In genomic region chrX:99249038-99249607, GRCm38 (mm10) we compare ENCODE assay signal across 22 mouse cellular contexts.
A peak's percentile ranks its signal among the peaks of the same experiment; 100 is the strongest.
DNase-seq lines count a peak whose midpoint lies in the region; ATAC-seq and TF ChIP-seq lines count a peak whose summit lies in the region.
"Had no signal": no experiment of that assay in that cellular context is flagged by ENCODE, and none has a peak within 500 bp of the region (broad histone marks: within the 10 kb centered on the region; RNA-seq: fewer than 3 reads in every experiment).

No protein-coding gene starts in this region.

- TF ChIP-seq CTCF in brain, embryonic 14.5 days (IDR thresholded peaks at IDR 0.05; ENCODE audit: borderline replicate concordance, extremely low read depth, insufficient read depth, insufficient read length) = no peak

- no peak overlapping the region for H3K27ac ChIP-seq in forebrain, embryonic 15.5 days (replicated peaks)
- H3K27ac ChIP-seq in forebrain, embryonic 12.5 days = no peak overlapping the region
- H3K27ac ChIP-seq in limb, embryonic 14.5 days (replicated peaks; ENCODE audit: low read depth, low read length) = no peak overlapping the region
- H3K27ac ChIP-seq in neural tube, embryonic 15.5 days (replicated peaks) = no peak overlapping the region
- H3K27ac ChIP-seq: embryonic facial prominence, embryonic 15.5 days; heart, embryonic 10.5 days; hindbrain, embryonic 14.5 days; kidney, embryonic 15.5 days had no signal

- no peak overlapping the region for H3K9ac ChIP-seq in forebrain, embryonic 15.5 days (replicated peaks)
- H3K9ac ChIP-seq in forebrain, embryonic 12.5 days = no peak overlapping the region
- H3K9ac ChIP-seq in limb, embryonic 14.5 days (ENCODE audit: low read depth, low read length, severe bottlenecking) = no peak overlapping the region
- no peak overlapping the region for H3K9ac ChIP-seq in neural tube, embryonic 15.5 days (replicated peaks)
- H3K9ac ChIP-seq: embryonic facial prominence, embryonic 15.5 days; hindbrain, embryonic 14.5 days; kidney, embryonic 15.5 days had no signal

- H3K36me3 ChIP-seq in forebrain, embryonic 15.5 days = no peaks in the 10 kb centered on the region
- H3K36me3 ChIP-seq in forebrain, embryonic 12.5 days (replicated peaks) = no peaks in the 10 kb centered on the region
- no peaks in the 10 kb centered on the region for H3K36me3 ChIP-seq in limb, embryonic 14.5 days (ENCODE audit: control insufficient read depth, insufficient read depth, low read length)
- H3K36me3 ChIP-seq in neural tube, embryonic 15.5 days = no peaks in the 10 kb centered on the region
- H3K36me3 ChIP-seq: embryonic facial prominence, embryonic 15.5 days; heart, embryonic 10.5 days; kidney, embryonic 15.5 days had no signal

- TF ChIP-seq POLR2A in brain, embryonic 14.5 days (IDR thresholded peaks at IDR 0.05; ENCODE audit: borderline replicate concordance, extremely low read depth, insufficient read depth, insufficient read length, poor library complexity, severe bottlenecking) = no peak
- TF ChIP-seq POLR2A in limb, embryonic 14.5 days (IDR thresholded peaks at IDR 0.05; ENCODE audit: borderline replicate concordance, extremely low read depth, insufficient read depth, insufficient read length) = no peak

- H3K4me2 ChIP-seq in forebrain, embryonic 15.5 days (replicated peaks) = no peak overlapping the region
- H3K4me2 ChIP-seq in forebrain, embryonic 12.5 days = no peak overlapping the region
- H3K4me2 ChIP-seq in limb, embryonic 14.5 days (replicated peaks; ENCODE audit: low read depth, low read length, severe bottlenecking) = no peak overlapping the region
- no peak overlapping the region for H3K4me2 ChIP-seq in neural tube, embryonic 15.5 days
- H3K4me2 ChIP-seq: embryonic facial prominence, embryonic 15.5 days; hindbrain, embryonic 14.5 days; kidney, embryonic 15.5 days had no signal

- no peaks in the 10 kb centered on the region for H3K4me1 ChIP-seq in forebrain, embryonic 15.5 days
- H3K4me1 ChIP-seq in forebrain, embryonic 12.5 days = no peaks in the 10 kb centered on the region
- no peaks in the 10 kb centered on the region for H3K4me1 ChIP-seq in limb, embryonic 14.5 days (ENCODE audit: control insufficient read depth, insufficient read depth, low read length)
- H3K4me1 ChIP-seq in neural tube, embryonic 15.5 days = no peaks in the 10 kb centered on the region
- H3K4me1 ChIP-seq: embryonic facial prominence, embryonic 15.5 days; heart, embryonic 10.5 days; kidney, embryonic 15.5 days had no signal

- H3K9me3 ChIP-seq in forebrain, embryonic 15.5 days = no peaks in the 10 kb centered on the region
- H3K9me3 ChIP-seq in forebrain, embryonic 12.5 days = no peaks in the 10 kb centered on the region
- no peaks in the 10 kb centered on the region for H3K9me3 ChIP-seq in limb, embryonic 14.5 days (ENCODE audit: control insufficient read depth, low read length)
- H3K9me3 ChIP-seq in neural tube, embryonic 15.5 days (replicated peaks) = no peaks in the 10 kb centered on the region
- H3K9me3 ChIP-seq: embryonic facial prominence, embryonic 15.5 days; heart, embryonic 10.5 days; kidney, embryonic 15.5 days had no signal

- peak; percentile 75 for DNase-seq in brain, embryonic 14.5 days (ENCODE audit: low read depth)
- DNase-seq in forelimb bud, embryonic 11.5 days (ENCODE audit: low read depth, low spot score) = peak; percentile 62
- DNase-seq in limb, embryonic 14.5 days (ENCODE audit: low spot score) = peak; percentile 6
- no peak for DNase-seq in urinary bladder, adult 18-20 months (ENCODE audit: low spot score in 2 of 2)
- DNase-seq: adrenal gland, adult 2 months; adrenal gland, postnatal 25 days; cerebellum, adult 11 months; cerebellum, adult 8-10 months; cerebellum, postnatal 14 days; gastrocnemius, postnatal 36 days; heart, adult 18-20 months; heart, postnatal 10 days; kidney, adult 2 months had no signal

- ATAC-seq in forebrain, embryonic 15.5 days (replicated peaks) = peak; percentile 79
- no peak; the same call in 1 of the 2 replicates for ATAC-seq in forebrain, embryonic 12.5 days (ENCODE audit: low FRiP score)
- no peak; the same call in 1 of the 2 replicates for ATAC-seq in limb, embryonic 14.5 days (ENCODE audit: low FRiP score, low read depth)
- no peak for ATAC-seq in neural tube, embryonic 15.5 days (ENCODE audit: low FRiP score)
- ATAC-seq: intestine, embryonic 16.5 days had no signal

- 48% methylated on average over 5 of the region's 5 CpGs for WGBS in forebrain, embryonic 15.5 days
- WGBS in forebrain, embryonic 12.5 days = 69% methylated on average over 5 of the region's 5 CpGs
- WGBS in limb, embryonic 14.5 days = 43% methylated on average over 5 of the region's 5 CpGs
- 52% methylated on average over 5 of the region's 5 CpGs for WGBS in neural tube, embryonic 15.5 days

- no peaks in the 10 kb centered on the region for H3K27me3 ChIP-seq in forebrain, embryonic 15.5 days
- peaks cover 76% of the 10 kb centered on the region for H3K27me3 ChIP-seq in forebrain, embryonic 12.5 days
- no peaks in the 10 kb centered on the region for H3K27me3 ChIP-seq in limb, embryonic 14.5 days (ENCODE audit: control insufficient read depth, insufficient read depth, low read length)
- H3K27me3 ChIP-seq in neural tube, embryonic 15.5 days (replicated peaks) = peaks cover 38% of the 10 kb centered on the region

- no peak overlapping the region for H3K4me3 ChIP-seq in forebrain, embryonic 15.5 days
- no peak overlapping the region for H3K4me3 ChIP-seq in forebrain, embryonic 12.5 days (replicated peaks)
- H3K4me3 ChIP-seq in limb, embryonic 14.5 days (replicated peaks; ENCODE audit: low read length) = no peak overlapping the region
- H3K4me3 ChIP-seq in neural tube, embryonic 15.5 days (replicated peaks) = no peak overlapping the region
- H3K4me3 ChIP-seq: embryonic facial prominence, embryonic 15.5 days; erythroblast, embryonic 14.5 days; heart, embryonic 10.5 days; kidney, embryonic 15.5 days had no signal

Comparison
In these comparisons a context has a peak if more than half of its experiments do, and no peak if none do; other contexts are left out.
1. DNase-seq: peak in brain, embryonic 14.5 days (single experiment), forelimb bud, embryonic 11.5 days (single experiment) and limb, embryonic 14.5 days (single experiment); none in urinary bladder, adult 18-20 months (0 of 2).